Mouse (Mus musculus) neural tube, embryonic 11.5 days (tissue): ENCODE measurements around the gene Gm5136. TPM values are rescaled to one million over a fixed set of nuclear protein-coding genes. Genes with fewer than 3 reads are reported as not detected.

Experiments
- ATAC-seq: fragments of 200-750 bp; cut with Nextera tagmentation; 2 replicates; pipeline ENCODE4 v1.8.0; 2017; ENCODE audit warnings: moderate number of reproducible peaks, mild to moderate bottlenecking, moderate TSS enrichment, moderate library complexity; ENCODE audit not compliant: insufficient read depth, low FRiP score, low TSS enrichment
- DNase-seq: peaks from one replicate; pipeline ENCODE4 v3.0.0-alpha.2; 2015; ENCODE audit warnings: low spot score
- H3K27ac ChIP-seq: fragments of 300-500 bp; sonication (generic); 2 replicates; pipeline ENCODE4 v1.5.1; 2014; ENCODE audit warnings: low read depth, mild to moderate bottlenecking, low read length
- H3K27me3 ChIP-seq: fragments of 300-500 bp; sonication (generic); 2 replicates; pipeline ENCODE4 v1.6.1; 2014; ENCODE audit warnings: mild to moderate bottlenecking, low read length, mixed read lengths; ENCODE audit not compliant: control insufficient read depth, insufficient read depth
- H3K36me3 ChIP-seq: fragments of 300-500 bp; sonication (generic); 2 replicates; pipeline ENCODE4 v1.6.1; 2014; ENCODE audit warnings: mild to moderate bottlenecking, low read length, moderate library complexity, mixed read lengths; ENCODE audit not compliant: control insufficient read depth, insufficient read depth
- H3K4me1 ChIP-seq: fragments of 300-500 bp; sonication (generic); 2 replicates; pipeline ENCODE4 v1.6.1; 2014; ENCODE audit warnings: low read length, mixed read lengths; ENCODE audit not compliant: control insufficient read depth, insufficient read depth
- H3K4me2 ChIP-seq: fragments of 300-500 bp; sonication (generic); 2 replicates; pipeline ENCODE4 v1.6.1; 2014; ENCODE audit warnings: low read depth, mild to moderate bottlenecking, moderate library complexity
- H3K4me3 ChIP-seq: fragments of 300-500 bp; sonication (generic); 2 replicates; pipeline ENCODE4 v1.5.1; 2014; ENCODE audit warnings: low read depth, low read length
- H3K9ac ChIP-seq: fragments of 300-500 bp; sonication (generic); 2 replicates; pipeline ENCODE4 v1.6.1; 2014; ENCODE audit warnings: mild to moderate bottlenecking, low read length
- H3K9me3 ChIP-seq: fragments of 300-500 bp; sonication (generic); 2 replicates; pipeline ENCODE4 v1.6.1; 2016; ENCODE audit warnings: low read length; ENCODE audit not compliant: control insufficient read depth
- WGBS: fragments of 180-500 bp; shearing (Covaris S2); extraction: QIAGEN DNeasy Blood & Tissue Kit; methylation state at CpG from one replicate; pipeline ENCODE4 v1.1.7; 2014; 5-methylcytosine and 5-hydroxymethylcytosine counted together
- polyA plus RNA-seq: library from polyadenylated mRNA; unstranded; fragments of >200 nt; fragmentation: Nextera tagmentation; extraction: Ambion mirVana; gene quantifications from 2 replicates; pipeline ENCODE4 v1.2.1, GENCODE M21; 2014

Gm5136 gene
- polyA plus RNA-seq, 1 experiment from 2014 or later: not detected

GRCm38 (mm10) chr10:108656898-108657297 lies 43.1 kb downstream of the Gm5136 start:
- ATAC-seq (no peak), DNase-seq (no peak)
- H3K9me3 ChIP-seq: no peaks in the 10 kb centered on the region
- no peaks in the 10 kb centered on the region for H3K4me1 ChIP-seq
- H3K27me3 ChIP-seq: no peaks in the 10 kb centered on the region
- no peak overlapping the region for H3K9ac ChIP-seq
- 92% methylated on average over 4 of the region's 4 CpGs for WGBS
- H3K36me3 ChIP-seq: no peaks in the 10 kb centered on the region
- H3K4me3 ChIP-seq: no peak overlapping the region
- no peak overlapping the region for H3K27ac ChIP-seq
- no peak overlapping the region for H3K4me2 ChIP-seq

GRCm38 (mm10) chr10:108655074-108655473 lies 44.9 kb downstream of the Gm5136 start:
- Histone ChIP-seq H3K27ac (no peak overlapping the region), H3K4me1 (no peaks in the 10 kb centered on the region), H3K36me3 (no peaks in the 10 kb centered on the region), H3K4me3 (no peak overlapping the region), H3K9me3 (no peaks in the 10 kb centered on the region), H3K9ac (no peak overlapping the region), H3K4me2 (no peak overlapping the region), H3K27me3 (no peaks in the 10 kb centered on the region)
- ATAC-seq: no peak
- WGBS: 95% methylated on average over 11 of the region's 11 CpGs
- DNase-seq: no peak

- ATAC-seq (no peak), DNase-seq (no peak)
- H3K4me1 ChIP-seq: no peaks in the 10 kb centered on the region
- H3K27me3 ChIP-seq: no peaks in the 10 kb centered on the region
- 51% methylated on average over 8 of the region's 8 CpGs for WGBS
- H3K36me3 ChIP-seq: no peaks in the 10 kb centered on the region
- no peaks in the 10 kb centered on the region for H3K9me3 ChIP-seq
- H3K4me2 ChIP-seq: no peak overlapping the region
- no peak overlapping the region for H3K27ac ChIP-seq
- H3K9ac ChIP-seq: no peak overlapping the region
- H3K4me3 ChIP-seq: no peak overlapping the region
Measured at GRCm38 (mm10) chr10:108652831-108653230, 47.1 kb downstream of the Gm5136 start.

- Histone ChIP-seq H3K27me3 (no peaks in the 10 kb centered on the region), H3K36me3 (no peaks in the 10 kb centered on the region), H3K4me3 (no peak overlapping the region), H3K27ac (no peak overlapping the region), H3K4me2 (no peak overlapping the region), H3K9ac (no peak overlapping the region), H3K4me1 (no peaks in the 10 kb centered on the region), H3K9me3 (no peaks in the 10 kb centered on the region)
- 87% methylated on average over 8 of the region's 8 CpGs for WGBS
- ATAC-seq (no peak), DNase-seq (no peak)
Measured at GRCm38 (mm10) chr10:108652066-108652465, 47.9 kb downstream of the Gm5136 start.

- Histone ChIP-seq H3K4me3 (no peak overlapping the region), H3K4me1 (no peaks in the 10 kb centered on the region), H3K9ac (no peak overlapping the region), H3K9me3 (no peaks in the 10 kb centered on the region), H3K4me2 (no peak overlapping the region), H3K36me3 (no peaks in the 10 kb centered on the region), H3K27ac (no peak overlapping the region), H3K27me3 (no peaks in the 10 kb centered on the region)
- ATAC-seq (no peak), DNase-seq (no peak)
- 79% methylated on average over 7 of the region's 7 CpGs for WGBS
Measured at GRCm38 (mm10) chr10:108649174-108649573, 50.8 kb downstream of the Gm5136 start.
